Mouse (Mus musculus): ENCODE results near the gene Cep63. TPM values are rescaled to one million over a fixed set of nuclear protein-coding genes. Genes with fewer than 3 reads are reported as not detected.

Gene Cep63
- polyA plus RNA-seq (2017; shearing (Covaris generic)) = 10 to 100 TPM; 56.9 to 70.0 TPM

GRCm38 (mm10) chr9:102625983-102626838, at the start of gene Cep63, which contains the start of gene Anapc13:
Gene Cep63 (minus strand): TSS chr9:102626534.
Gene Anapc13 (plus strand): TSS chr9:102626296.

Other genes starting within 250 kb of the Cep63 start
- 1 to 10 TPM in 1 of 2 experiments, under 1 TPM in 1; 0.23 to 2.9 TPM for gene Ky, start 120.8 kb downstream of the Cep63 start, polyA plus RNA-seq (2017; shearing (Covaris generic))
- gene Anapc13, start 238 bp downstream of the Cep63 start, polyA plus RNA-seq (2017; shearing (Covaris generic)) = 100 to 1,000 TPM; 101 to 105 TPM
- under 1 TPM; 0.11 TPM for gene Amotl2, start 90.1 kb upstream of the Cep63 start, polyA plus RNA-seq (2017; shearing (Covaris generic))
- 1 to 10 TPM; 6.4 to 9.3 TPM for gene Ryk, start 208.4 kb upstream of the Cep63 start, polyA plus RNA-seq (2017; shearing (Covaris generic))